Mouse (Mus musculus): ENCODE measurements around the gene Gm5936.
"Not testable (repeated sequence)": the region's sequence is repeated elsewhere in the genome, so short reads cannot be mapped to it uniquely, and the experiment has no call there.

The Gm5936 gene

GRCm38 (mm10) chrX:74836842-74837522 is at the start of gene Gm5936:
Gm5936 (plus strand) TSS chrX:74837196.
- POLR2A ChIA-PET, CTCF ChIA-PET: not testable (repeated sequence)

GRCm38 (mm10) chrX:74856104-74856503 is 19.1 kb downstream of the Gm5936 start:
- CTCF ChIA-PET, POLR2A ChIA-PET: not testable (repeated sequence)

GRCm38 (mm10) chrX:74880123-74880522 is 43.1 kb downstream of the Gm5936 start:
- CTCF ChIA-PET, POLR2A ChIA-PET: not testable (repeated sequence)
